Mouse (Mus musculus) frontal cortex, postnatal 36 days (tissue): ENCODE measurements around the gene Rpap1.

ENCODE experiments used
- DNase-seq, 2 experiments: peaks; one replicate each; pipeline ENCODE4 v3.0.0; 2022; ENCODE audit warnings: low spot score in 2 of 2

The Rpap1 gene

GRCm38 (mm10) chr2:119799181-119799960 lies 12.0 kb upstream of the Rpap1 start:
- no peak for DNase-seq

GRCm38 (mm10) chr2:119798246-119798927 lies 11.1 kb upstream of the Rpap1 start:
- DNase-seq = no peak

GRCm38 (mm10) chr2:119797279-119797783 lies 10.0 kb upstream of the Rpap1 start, which contains the start of gene Tyro3:
TSS of gene Tyro3 (plus strand) at chr2:119797733.
- peak in 1 of 2 experiments; percentile 73 for DNase-seq

- no peak for DNase-seq
Measured at GRCm38 (mm10) chr2:119789996-119790395, 2.7 kb upstream of the Rpap1 start.

GRCm38 (mm10) chr2:119767246-119767645 lies 20.1 kb downstream of the Rpap1 start:
- DNase-seq = no peak

- no peak for DNase-seq
Measured at GRCm38 (mm10) chr2:119763924-119764323, 23.4 kb downstream of the Rpap1 start.

GRCm38 (mm10) chr2:119762276-119762675 lies 25.1 kb downstream of the Rpap1 start:
- no peak for DNase-seq

GRCm38 (mm10) chr2:119760251-119760650 lies 27.1 kb downstream of the Rpap1 start, which contains the start of gene Ltk:
TSS of gene Ltk (minus strand) at chr2:119760431.
- DNase-seq = no peak

- DNase-seq = no peak
Measured at GRCm38 (mm10) chr2:119758844-119759835, 28.2 kb downstream of the Rpap1 start.

GRCm38 (mm10) chr2:119758101-119758843 lies 29.1 kb downstream of the Rpap1 start:
- DNase-seq = no peak

GRCm38 (mm10) chr2:119757601-119758100 lies 29.7 kb downstream of the Rpap1 start:
- no peak for DNase-seq

- no peak for DNase-seq
Measured at GRCm38 (mm10) chr2:119749260-119749659, 38.1 kb downstream of the Rpap1 start.

GRCm38 (mm10) chr2:119747554-119747953 lies 39.8 kb downstream of the Rpap1 start:
- peak; percentile 73 to 86 for DNase-seq

- DNase-seq = no peak
Measured at GRCm38 (mm10) chr2:119745281-119745680, 42.1 kb downstream of the Rpap1 start.

GRCm38 (mm10) chr2:119744163-119745111 lies 42.9 kb downstream of the Rpap1 start:
- no peak for DNase-seq

- DNase-seq = no peak
Measured at GRCm38 (mm10) chr2:119743808-119744162, 43.6 kb downstream of the Rpap1 start.

GRCm38 (mm10) chr2:119743176-119743807 lies 44.0 kb downstream of the Rpap1 start:
- peak; percentile 70 to 74 for DNase-seq

- DNase-seq = peak in 1 of 2 experiments; percentile 65
Measured at GRCm38 (mm10) chr2:119742461-119743175, 44.7 kb downstream of the Rpap1 start.
